Mouse (Mus musculus) right cerebral cortex, postnatal 36 days (tissue): ENCODE measurements around the gene Nr2e1.

ENCODE experiments used
- DNase-seq, 2 experiments: peaks; one replicate each; pipeline ENCODE4 v3.0.0; 2022; ENCODE audit warnings: low spot score in 2 of 2, mixed read lengths in 1 of 2

Nr2e1 gene

GRCm38 (mm10) chr10:42583157-42583872, at the start of gene Nr2e1, which contains the start of gene Ostm1:
TSS of gene Nr2e1 (minus strand) at chr10:42583632.
TSS of gene Ostm1 (plus strand) at chr10:42583822.
- peak; percentile 29 to 49 for DNase-seq

DNA sequence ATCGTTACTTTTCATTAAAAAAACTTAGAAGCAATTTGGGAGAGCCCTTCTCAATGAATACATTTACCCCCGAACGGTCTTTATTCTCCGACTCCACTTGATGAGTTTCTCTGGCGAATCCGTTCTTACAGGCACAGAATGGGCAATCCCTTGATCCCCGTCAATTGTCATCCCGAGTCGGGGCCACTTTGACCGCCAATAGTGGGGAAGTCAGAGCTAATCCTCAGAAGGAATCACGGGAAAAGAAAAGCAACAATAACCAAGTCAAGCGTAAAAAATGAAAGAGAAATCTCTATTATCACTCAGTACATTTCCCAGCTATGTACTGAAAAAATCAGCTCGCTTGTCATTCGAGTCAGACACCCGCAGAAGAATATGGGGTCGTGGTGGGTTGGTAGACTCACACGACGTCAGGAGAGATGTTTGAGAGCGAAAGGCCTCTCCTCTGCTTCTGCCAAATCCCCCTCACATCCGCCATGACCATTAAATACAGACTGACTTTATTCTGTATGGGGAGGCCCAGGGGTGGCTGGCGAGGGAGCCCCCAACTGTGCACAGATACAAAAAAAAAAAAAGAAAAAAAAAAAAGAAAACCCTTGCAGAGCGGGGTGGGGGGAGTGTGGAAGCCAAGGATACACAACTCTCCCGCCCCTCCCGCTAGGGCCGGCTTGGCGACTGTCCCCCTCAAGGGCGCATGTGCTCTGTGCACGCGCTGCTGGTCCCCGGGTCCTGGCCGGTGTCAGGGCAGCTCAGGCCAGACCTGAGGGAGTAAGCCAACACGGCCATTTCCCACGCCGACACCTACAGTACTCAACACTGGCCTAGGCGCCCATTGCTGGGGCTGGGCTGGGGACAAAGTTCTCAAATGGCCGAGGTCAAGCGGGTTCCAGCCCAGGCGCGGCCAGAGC, 49.3 kb upstream of the Nr2e1 start:
- DNase-seq, result no peak

- no peak for DNase-seq
Measured at GRCm38 (mm10) chr10:42631754-42632452, 48.5 kb upstream of the Nr2e1 start.

- no peak for DNase-seq
Measured at GRCm38 (mm10) chr10:42630596-42631355, 47.3 kb upstream of the Nr2e1 start.

- no peak for DNase-seq
Measured at GRCm38 (mm10) chr10:42625907-42626306, 42.5 kb upstream of the Nr2e1 start.

DNA sequence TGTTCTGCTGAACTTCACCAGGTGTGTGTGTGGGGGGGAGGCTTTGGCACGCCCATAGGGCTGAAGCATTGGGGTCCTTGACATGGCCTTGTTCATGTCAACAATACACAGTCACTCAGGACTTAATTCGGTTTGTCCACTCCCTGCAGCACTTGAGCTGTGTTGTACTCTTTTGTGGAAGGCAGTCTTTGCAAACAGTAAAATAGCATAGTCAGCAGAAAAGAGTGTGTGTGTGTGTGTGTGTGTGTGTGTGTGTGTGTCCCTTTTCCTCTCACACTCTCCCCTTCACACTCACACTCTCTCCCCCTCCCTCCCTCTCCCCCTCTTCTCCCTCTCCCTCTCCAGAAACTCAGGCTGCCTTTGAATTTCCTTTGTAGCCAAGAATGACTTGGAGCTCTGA, 34.9 kb upstream of the Nr2e1 start:
- no peak for DNase-seq

- DNase-seq, result no peak
Measured at GRCm38 (mm10) chr10:42614766-42615165, 31.3 kb upstream of the Nr2e1 start.

- no peak for DNase-seq
Measured at GRCm38 (mm10) chr10:42613639-42614381, 30.4 kb upstream of the Nr2e1 start.

GRCm38 (mm10) chr10:42613075-42613474, 29.6 kb upstream of the Nr2e1 start:
- DNase-seq, result no peak

DNA sequence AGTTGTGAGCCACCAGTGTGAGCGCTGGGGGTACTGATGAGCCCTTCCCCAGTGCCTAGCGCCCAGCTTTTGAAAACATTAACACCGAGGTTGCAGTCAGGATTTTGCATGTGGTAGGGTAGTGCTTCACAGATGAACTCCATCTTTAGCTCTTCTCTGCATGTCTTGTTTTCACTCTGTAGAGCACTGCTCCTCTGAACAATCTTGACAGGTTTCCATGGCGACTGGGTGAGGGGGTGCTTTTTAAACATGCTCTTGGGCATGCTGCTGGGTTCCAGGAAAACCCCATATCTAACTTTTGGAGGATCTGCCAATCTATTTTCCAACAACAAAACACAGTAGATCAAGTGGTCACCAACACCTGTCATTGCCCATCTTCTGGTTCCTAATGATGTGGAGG, 23.3 kb upstream of the Nr2e1 start:
- DNase-seq, result no peak

- DNase-seq, result no peak
Measured at GRCm38 (mm10) chr10:42604874-42605273, 21.4 kb upstream of the Nr2e1 start.

GRCm38 (mm10) chr10:42601556-42601955, 18.1 kb upstream of the Nr2e1 start:
- DNase-seq, result no peak

GRCm38 (mm10) chr10:42598615-42599014, 15.2 kb upstream of the Nr2e1 start:
- no peak for DNase-seq

DNA sequence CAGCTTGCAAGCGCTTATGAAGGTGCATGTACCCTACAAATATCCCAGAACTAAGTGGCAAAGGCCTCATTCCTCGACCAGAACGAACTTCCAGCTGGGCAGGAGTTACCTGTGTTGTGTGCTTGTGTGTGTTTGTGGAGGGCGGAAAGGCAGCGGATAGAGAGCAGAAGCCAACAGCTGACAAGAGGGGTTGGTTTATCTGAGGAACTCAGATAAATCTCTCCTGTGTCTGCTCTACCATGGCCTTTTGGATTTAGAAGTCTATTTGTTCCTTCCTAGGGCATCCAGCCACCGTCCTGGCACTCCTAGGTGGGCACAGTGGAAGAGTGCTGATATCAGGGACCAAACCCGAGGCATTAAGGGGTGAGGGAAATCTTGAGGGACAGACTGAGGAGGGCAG, 9.8 kb upstream of the Nr2e1 start:
- no peak for DNase-seq

DNA sequence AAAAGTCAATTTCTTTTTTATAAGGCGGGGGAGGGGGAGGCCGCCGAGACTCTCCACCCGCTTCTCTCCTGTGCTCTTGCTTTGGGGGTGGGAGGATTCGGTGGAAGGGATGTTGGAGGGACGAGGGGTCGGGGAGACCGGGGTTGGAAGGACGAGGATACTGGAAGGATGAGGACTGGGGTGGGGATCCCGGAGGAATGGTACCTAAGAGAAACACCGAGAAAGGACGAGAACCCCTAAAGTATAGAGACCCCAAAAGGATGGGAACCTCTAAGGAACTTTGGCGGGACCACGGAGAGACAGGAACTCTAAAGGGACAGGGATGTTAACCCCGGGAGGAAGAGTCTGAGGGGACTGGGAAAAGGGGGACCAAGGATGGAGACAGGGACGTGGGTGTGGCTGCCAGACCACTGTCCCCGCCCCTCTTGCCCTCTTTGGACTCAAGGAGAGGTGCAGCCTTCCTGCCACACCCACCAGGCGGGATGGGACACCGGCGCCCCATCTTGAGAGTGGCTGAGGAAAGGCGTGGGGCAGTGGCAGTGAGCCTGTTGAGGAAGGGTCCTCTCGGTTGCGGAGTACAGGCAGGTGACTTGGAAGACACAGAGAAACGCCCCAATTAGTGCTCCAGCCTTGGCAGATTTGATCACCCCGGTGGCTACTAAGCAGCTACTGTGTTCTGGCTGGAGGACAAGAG, 8.7 kb upstream of the Nr2e1 start:
- DNase-seq, result no peak

DNA sequence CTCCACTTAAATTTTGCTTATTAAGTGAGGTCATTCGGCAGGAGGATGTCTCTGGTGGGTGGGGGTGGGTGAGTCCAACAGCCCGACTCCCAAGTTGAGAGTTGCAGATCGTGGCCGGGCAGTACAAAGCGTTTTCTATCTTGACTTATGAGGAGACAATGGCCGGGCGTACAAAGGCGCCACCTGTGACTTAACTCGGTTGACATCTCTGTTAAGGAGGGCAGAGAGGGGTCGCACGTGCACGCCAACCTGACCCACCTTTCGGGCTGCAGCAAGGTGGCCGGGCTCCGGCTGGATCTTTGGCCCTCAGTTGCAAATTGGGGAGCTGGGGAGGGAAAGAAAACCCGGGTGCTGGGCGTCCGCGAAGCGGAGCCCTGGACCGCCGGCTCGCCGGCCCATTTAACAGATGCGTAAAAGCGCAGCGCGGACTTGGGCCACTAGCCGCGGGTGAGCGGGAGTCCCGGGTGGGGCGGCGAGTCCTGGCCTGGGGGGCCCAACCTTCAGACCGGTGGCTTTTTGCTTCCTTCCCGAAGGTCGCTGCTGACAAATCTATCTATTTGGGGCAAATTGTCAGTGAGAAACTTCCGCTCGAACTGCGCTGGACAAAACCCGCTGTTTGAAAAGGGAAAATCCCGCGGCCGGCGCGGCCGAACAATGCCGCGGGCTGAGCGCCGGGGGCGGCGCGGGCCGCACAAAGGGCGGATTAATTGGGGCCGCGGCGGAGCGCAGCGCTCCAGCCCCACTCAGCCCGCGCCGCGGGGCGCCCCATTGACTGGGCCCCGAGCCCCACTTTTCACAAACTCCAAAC, 8.0 kb upstream of the Nr2e1 start:
- no peak for DNase-seq

- no peak for DNase-seq
Measured at GRCm38 (mm10) chr10:42590261-42591184, 7.1 kb upstream of the Nr2e1 start.

- no peak for DNase-seq
Measured at GRCm38 (mm10) chr10:42589505-42589904, 6.1 kb upstream of the Nr2e1 start.
